Comparison of ENCODE assay signal across 8 mouse cellular contexts in the genomic region with DNA sequence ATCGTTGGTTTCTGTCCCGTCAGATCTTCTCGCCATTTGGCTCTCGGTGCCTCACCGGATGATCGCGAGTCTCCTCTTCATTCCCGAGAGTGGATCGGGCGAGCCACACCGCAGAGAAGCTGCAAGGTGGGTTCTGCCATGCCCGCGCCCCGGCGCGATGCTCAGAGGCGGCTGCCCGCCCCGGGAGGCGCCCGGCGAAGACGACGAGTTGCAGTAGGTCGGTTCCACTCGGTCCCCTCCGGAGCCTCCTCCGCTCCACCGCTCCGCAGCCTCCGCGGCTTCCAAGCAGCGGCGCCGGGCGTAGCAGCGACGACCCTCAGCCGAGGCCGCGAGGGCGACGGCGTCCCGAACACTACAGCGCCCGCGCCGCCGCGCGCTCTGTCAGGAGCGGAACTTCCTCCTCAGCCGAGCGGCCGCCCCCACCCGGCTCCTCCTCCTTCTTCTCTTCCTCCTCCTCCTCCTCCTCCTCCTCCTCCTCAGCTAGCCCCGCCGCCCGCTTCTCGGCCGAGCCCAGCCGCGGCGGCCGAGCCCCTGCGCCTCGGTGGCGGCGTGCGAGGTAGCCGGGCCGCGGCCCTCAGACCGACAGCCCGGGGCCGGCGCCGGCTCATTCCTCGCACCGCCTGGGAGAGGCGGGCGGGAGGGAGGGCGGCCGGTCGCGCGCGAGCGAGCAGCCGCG. TPM values are rescaled to one million over a fixed set of nuclear protein-coding genes. Genes with fewer than 3 reads are reported as not detected.
DNase-seq lines count a peak whose midpoint lies in the region; ATAC-seq and TF ChIP-seq lines count a peak whose summit lies in the region.

Man1a2 (minus strand) TSS at position 417 of the 676 bp plus-strand sequence.

- no peaks in the 10 kb centered on the region for H3K36me3 ChIP-seq in embryonic facial prominence, embryonic 11.5 days (replicated peaks; ENCODE audit: control insufficient read depth, insufficient read depth, low read depth, low read length)
- no peaks in the 10 kb centered on the region for H3K36me3 ChIP-seq in kidney, adult 2 months (ENCODE audit: control insufficient read depth, insufficient read depth, low read length)
- H3K36me3 ChIP-seq in limb, embryonic 15.5 days = no peaks in the 10 kb centered on the region
- no peaks in the 10 kb centered on the region for H3K36me3 ChIP-seq in midbrain, postnatal 0 days (ENCODE audit: insufficient read depth, low read length)

- peak within 1 kb of the TSS; percentile 81 for H3K4me2 ChIP-seq in embryonic facial prominence, embryonic 11.5 days (ENCODE audit: low read depth, low read length)
- H3K4me2 ChIP-seq in limb, embryonic 15.5 days = peak within 1 kb of the TSS; percentile 77
- H3K4me2 ChIP-seq in midbrain, postnatal 0 days (ENCODE audit: low read depth, low read length, poor library complexity, severe bottlenecking) = peak within 1 kb of the TSS; percentile 86

- ATAC-seq in embryonic facial prominence, embryonic 11.5 days (replicated peaks; ENCODE audit: insufficient number of reproducible peaks, low FRiP score, low TSS enrichment, low read depth) = peak; percentile 89
- peak; percentile 90 for ATAC-seq in limb, embryonic 15.5 days (ENCODE audit: insufficient number of reproducible peaks, low FRiP score, low TSS enrichment, low read depth)
- peak; percentile 84 for ATAC-seq in midbrain, postnatal 0 days (ENCODE audit: low FRiP score)

- H3K27ac ChIP-seq in embryonic facial prominence, embryonic 11.5 days (replicated peaks; ENCODE audit: low read depth, low read length) = peak within 1 kb of the TSS; percentile 97
- peak within 1 kb of the TSS; percentile 90 for H3K27ac ChIP-seq in kidney, adult 2 months (ENCODE audit: insufficient read depth, low read depth, low read length)
- peak within 1 kb of the TSS; percentile 96 for H3K27ac ChIP-seq in limb, embryonic 15.5 days
- H3K27ac ChIP-seq in midbrain, postnatal 0 days (ENCODE audit: low read depth, low read length) = peak within 1 kb of the TSS; percentile 98

- WGBS in embryonic facial prominence, embryonic 11.5 days = under 1% methylated on average over 58 of the region's 92 CpGs
- WGBS in kidney, adult 2 months = under 1% methylated on average over 89 of the region's 92 CpGs
- under 1% methylated on average over 88 of the region's 92 CpGs for WGBS in limb, embryonic 15.5 days
- under 1% methylated on average over 48 of the region's 92 CpGs for WGBS in midbrain, postnatal 0 days

- peak within 1 kb of the TSS; percentile 83 for H3K4me3 ChIP-seq in embryonic facial prominence, embryonic 11.5 days (ENCODE audit: low read depth, low read length)
- H3K4me3 ChIP-seq in kidney, adult 2 months (ENCODE audit: insufficient read depth, low read depth, low read length) = peak within 1 kb of the TSS; percentile 95
- H3K4me3 ChIP-seq in limb, embryonic 15.5 days = peak within 1 kb of the TSS; percentile 86
- H3K4me3 ChIP-seq in midbrain, postnatal 0 days (ENCODE audit: low read depth, low read length) = peak within 1 kb of the TSS; percentile 54

- peak; percentile 71 for TF ChIP-seq POLR2A in kidney, adult 2 months (IDR thresholded peaks at IDR 0.05; ENCODE audit: low read depth, low read length)

- H3K9ac ChIP-seq in embryonic facial prominence, embryonic 11.5 days (replicated peaks; ENCODE audit: low read length) = peak within 1 kb of the TSS; percentile 96
- H3K9ac ChIP-seq in limb, embryonic 15.5 days = peak within 1 kb of the TSS; percentile 84
- H3K9ac ChIP-seq in midbrain, postnatal 0 days (replicated peaks; ENCODE audit: low read length, poor library complexity, severe bottlenecking) = peak within 1 kb of the TSS; percentile 90

- no peaks in the 10 kb centered on the region for H3K27me3 ChIP-seq in embryonic facial prominence, embryonic 11.5 days (ENCODE audit: control insufficient read depth, insufficient read depth, low read length)
- no peaks in the 10 kb centered on the region for H3K27me3 ChIP-seq in kidney, adult 2 months (replicated peaks; ENCODE audit: control insufficient read depth, insufficient read depth, low read length)
- no peaks in the 10 kb centered on the region for H3K27me3 ChIP-seq in limb, embryonic 15.5 days
- no peaks in the 10 kb centered on the region for H3K27me3 ChIP-seq in midbrain, postnatal 0 days (ENCODE audit: insufficient read depth, low read length)

- no peaks in the 10 kb centered on the region for H3K9me3 ChIP-seq in embryonic facial prominence, embryonic 11.5 days (replicated peaks; ENCODE audit: control insufficient read depth, low read length)
- no peaks in the 10 kb centered on the region for H3K9me3 ChIP-seq in limb, embryonic 15.5 days
- no peaks in the 10 kb centered on the region for H3K9me3 ChIP-seq in midbrain, postnatal 0 days (ENCODE audit: low read length)

- peak; percentile 84 for DNase-seq in 3134 (ENCODE audit: extremely low read depth, insufficient read length, low spot score)
- DNase-seq in adrenal gland, postnatal 25 days = peak; percentile 88
- DNase-seq in embryonic facial prominence, embryonic 11.5 days (ENCODE audit: low spot score) = peak; percentile 87
- peak; percentile 90 to 94 for DNase-seq in heart, adult 18-20 months
- peak; percentile 92 for DNase-seq in kidney, adult 2 months
- DNase-seq in midbrain, postnatal 0 days (ENCODE audit: low spot score) = peak; percentile 87
- DNase-seq in spleen, postnatal 10 days (ENCODE audit: low spot score in 2 of 2) = peak; percentile 89 to 92

- no peaks in the 10 kb centered on the region for H3K4me1 ChIP-seq in embryonic facial prominence, embryonic 11.5 days (ENCODE audit: control insufficient read depth, insufficient read depth, low read length)
- peaks cover 16% of the 10 kb centered on the region for H3K4me1 ChIP-seq in kidney, adult 2 months (ENCODE audit: control insufficient read depth, insufficient read depth, low read length)
- H3K4me1 ChIP-seq in limb, embryonic 15.5 days = peaks cover 17% of the 10 kb centered on the region
- H3K4me1 ChIP-seq in midbrain, postnatal 0 days (ENCODE audit: insufficient read depth, low read length) = peaks cover 9% of the 10 kb centered on the region; the same call in 1 of the 2 replicates

- no peak for TF ChIP-seq CTCF in kidney, adult 2 months (conservative IDR thresholded peaks at IDR 0.05; ENCODE audit: insufficient read depth, insufficient read length, low read depth, low read length)
- TF ChIP-seq CTCF in midbrain, postnatal 0 days (IDR thresholded peaks at IDR 0.05) = no peak

RNA-seq across cellular contexts. Expression of gene Man1a2, which starts in this region (rescaled TPM):
- total RNA-seq in adrenal gland, postnatal 25 days (2021) = 90.7 and 124 TPM in 2 replicates
- 61.3 and 66.0 TPM in 2 replicates for polyA plus RNA-seq in embryonic facial prominence, embryonic 11.5 days (2014; fragmentation: Nextera tagmentation; extraction: Ambion mirVana)
- 10 to 100 TPM; 44.9 to 45.8 TPM for total RNA-seq in heart, adult 18-20 months (2021)
- polyA plus RNA-seq in kidney, adult 2 months (2012; rRNA removed) = 8.7 and 9.5 TPM in 2 replicates
- 70.7 and 78.8 TPM in 2 replicates for polyA plus RNA-seq in limb, embryonic 15.5 days (2015; fragmentation: Nextera tagmentation; extraction: Ambion mirVana)
- total RNA-seq in midbrain, postnatal 0 days (2014; rRNA removed) = 51.5 and 62.7 TPM in 2 replicates
- 42.6 and 70.7 TPM in 2 replicates for polyA plus RNA-seq in midbrain, postnatal 0 days (2015; fragmentation: Nextera tagmentation; extraction: Ambion mirVana)

Comparison
In these comparisons a context has a peak if more than half of its experiments do, and no peak if none do; other contexts are left out.
1. Peak in every context shown above with its lines: DNase-seq, ATAC-seq, H3K4me3 ChIP-seq and H3K27ac ChIP-seq.